Mouse (Mus musculus) lung, postnatal 0 days (tissue): Measurements from ENCODE around the gene Gm11437.

ENCODE experiments used
- CTCF ChIP-seq: IDR thresholded peaks from 2 replicates; pipeline ENCODE4 v1.5.1; 2016; ENCODE audit warnings: antibody characterized with exemption, mild to moderate bottlenecking
- EP300 ChIP-seq: IDR thresholded peaks from 2 replicates; pipeline ENCODE4 v1.6.1; 2016; ENCODE audit warnings: antibody characterized with exemption, mild to moderate bottlenecking, control low read depth

DNA sequence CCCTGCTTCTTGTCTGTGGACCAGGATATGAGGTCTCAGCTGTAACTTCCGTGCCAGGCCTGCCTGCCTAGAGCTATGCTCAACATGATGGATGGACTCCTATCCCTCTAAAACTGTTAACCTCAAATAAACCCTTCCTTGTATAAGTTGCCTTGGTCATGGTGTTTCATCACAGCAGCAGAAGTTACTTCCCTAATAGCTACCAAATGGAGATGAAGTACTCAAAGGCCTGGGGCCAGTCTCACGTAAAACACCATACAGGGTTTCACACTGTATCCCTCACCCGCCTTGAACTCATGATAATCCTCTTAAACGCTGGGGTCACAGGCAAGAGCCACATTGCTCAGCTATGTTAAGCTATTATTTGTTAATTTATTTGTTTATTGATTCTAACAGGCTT is 49.8 kb downstream of the Gm11437 start:
- TF ChIP-seq EP300 (no peak), CTCF (no peak)
